Mouse (Mus musculus) heart, embryonic 13.5 days (tissue): ENCODE data around the gene Izumo1r. TPM values are rescaled to one million over a fixed set of nuclear protein-coding genes. Genes with fewer than 3 reads are reported as not detected.

Source experiments
- ATAC-seq: fragments of 200-750 bp; cut with Nextera tagmentation; 2 replicates; pipeline ENCODE4 v1.8.0; 2017; ENCODE audit warnings: moderate TSS enrichment; ENCODE audit not compliant: insufficient number of reproducible peaks, low FRiP score, low TSS enrichment; ENCODE audit errors: extremely low read depth
- H3K27ac ChIP-seq: fragments of 300-500 bp; sonication (generic); replicated peaks from 2 replicates; pipeline ENCODE4 v1.5.1; 2015; ENCODE audit warnings: moderate library complexity, mild to moderate bottlenecking, inconsistent platforms
- H3K27me3 ChIP-seq: fragments of 300-500 bp; sonication (generic); replicated peaks from 2 replicates; pipeline ENCODE4 v1.6.1; 2015; ENCODE audit warnings: mild to moderate bottlenecking, inconsistent platforms
- H3K36me3 ChIP-seq: fragments of 300-500 bp; sonication (generic); 2 replicates; pipeline ENCODE4 v1.6.1; 2015; ENCODE audit warnings: mild to moderate bottlenecking, inconsistent platforms
- H3K4me1 ChIP-seq: fragments of 300-500 bp; sonication (generic); 2 replicates; pipeline ENCODE4 v1.6.1; 2015; ENCODE audit warnings: inconsistent platforms
- H3K4me2 ChIP-seq: fragments of 300-500 bp; sonication (generic); 2 replicates; pipeline ENCODE4 v1.6.1; 2015; ENCODE audit warnings: inconsistent platforms, mild to moderate bottlenecking, moderate library complexity
- H3K4me3 ChIP-seq: fragments of 300-500 bp; sonication (generic); 2 replicates; pipeline ENCODE4 v1.5.1; 2015; ENCODE audit warnings: moderate library complexity, mild to moderate bottlenecking, inconsistent platforms
- H3K9ac ChIP-seq: fragments of 300-500 bp; sonication (generic); 2 replicates; pipeline ENCODE4 v1.6.1; 2015; ENCODE audit warnings: inconsistent platforms, mild to moderate bottlenecking, moderate library complexity
- H3K9me3 ChIP-seq: fragments of 300-500 bp; sonication (generic); 2 replicates; pipeline ENCODE4 v1.6.1; 2016; ENCODE audit warnings: inconsistent platforms
- WGBS: fragments of 180-500 bp; shearing (Covaris S2); methylation state at CpG from one replicate; pipeline ENCODE4 v1.1.7; 2015; ENCODE audit warnings: mixed read lengths; 5-methylcytosine and 5-hydroxymethylcytosine counted together
- polyA plus RNA-seq: library from polyadenylated mRNA; unstranded; fragments of >200 nt; fragmentation: Nextera tagmentation; extraction: Ambion mirVana; gene quantifications from 2 replicates; pipeline ENCODE4 v1.2.1, GENCODE M21; 2015

The Izumo1r gene
- polyA plus RNA-seq, 1 experiment from 2014 or later = not detected

DNA sequence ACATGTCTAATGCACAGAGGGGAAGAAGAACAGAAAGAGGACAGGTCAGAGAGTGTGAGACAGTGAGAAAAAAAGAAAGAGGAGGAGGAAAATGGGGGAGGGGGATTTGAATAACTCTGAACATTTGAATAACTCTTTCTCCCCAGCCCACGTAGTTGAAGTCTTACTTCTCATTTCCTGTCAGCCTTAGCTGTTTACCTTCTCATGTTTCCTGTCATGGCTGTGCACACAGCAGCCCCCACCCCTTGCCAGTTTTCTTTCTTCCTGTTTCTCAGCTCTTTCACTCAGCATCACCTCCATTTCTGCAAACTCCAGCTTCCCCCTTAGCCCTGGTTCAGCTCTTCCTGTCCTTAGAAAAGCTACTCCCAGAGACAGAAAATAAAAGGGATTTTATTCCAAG, 22.8 kb upstream of the Izumo1r start:
- ATAC-seq = no peak
- no peak overlapping the region for H3K4me3 ChIP-seq
- H3K36me3 ChIP-seq = no peaks in the 10 kb centered on the region
- H3K9ac ChIP-seq = no peak overlapping the region
- no peak overlapping the region for H3K4me2 ChIP-seq
- no peaks in the 10 kb centered on the region for H3K27me3 ChIP-seq
- no peak overlapping the region for H3K27ac ChIP-seq
- 26% methylated on average over 1 of the region's 1 CpGs for WGBS
- H3K9me3 ChIP-seq = no peaks in the 10 kb centered on the region
- 0 out of 2 replicates have a peak, but pooled peaks cover 6% of the 10 kb centered on the region for H3K4me1 ChIP-seq

DNA sequence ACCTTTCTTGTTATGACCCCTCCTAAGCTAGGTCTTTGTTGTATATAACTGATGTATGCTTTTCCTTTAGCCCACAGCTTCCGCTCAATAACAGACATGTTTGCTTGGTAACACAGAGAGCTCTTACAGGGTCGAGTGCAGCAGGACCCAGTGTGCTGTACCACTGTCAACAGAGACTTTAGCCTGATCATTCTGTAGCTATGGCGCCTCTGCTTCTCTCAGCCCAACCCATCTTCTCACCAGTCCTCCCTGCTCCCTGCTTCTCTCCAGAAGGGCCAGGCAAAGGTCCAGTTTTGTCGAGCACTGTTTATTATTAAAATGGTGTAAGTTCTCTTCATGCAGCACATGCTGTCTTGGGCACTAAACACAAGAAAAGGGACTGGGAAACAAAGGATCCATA, 19.9 kb upstream of the Izumo1r start:
- Histone ChIP-seq H3K4me1 (peaks cover 12% of the 10 kb centered on the region; the same call in 1 of the 2 replicates), H3K36me3 (no peaks in the 10 kb centered on the region), H3K4me2 (no peak overlapping the region), H3K9ac (no peak overlapping the region), H3K4me3 (no peak overlapping the region), H3K27me3 (no peaks in the 10 kb centered on the region), H3K9me3 (no peaks in the 10 kb centered on the region), H3K27ac (no peak overlapping the region)
- WGBS = 60% methylated on average over 4 of the region's 4 CpGs
- no peak for ATAC-seq

DNA sequence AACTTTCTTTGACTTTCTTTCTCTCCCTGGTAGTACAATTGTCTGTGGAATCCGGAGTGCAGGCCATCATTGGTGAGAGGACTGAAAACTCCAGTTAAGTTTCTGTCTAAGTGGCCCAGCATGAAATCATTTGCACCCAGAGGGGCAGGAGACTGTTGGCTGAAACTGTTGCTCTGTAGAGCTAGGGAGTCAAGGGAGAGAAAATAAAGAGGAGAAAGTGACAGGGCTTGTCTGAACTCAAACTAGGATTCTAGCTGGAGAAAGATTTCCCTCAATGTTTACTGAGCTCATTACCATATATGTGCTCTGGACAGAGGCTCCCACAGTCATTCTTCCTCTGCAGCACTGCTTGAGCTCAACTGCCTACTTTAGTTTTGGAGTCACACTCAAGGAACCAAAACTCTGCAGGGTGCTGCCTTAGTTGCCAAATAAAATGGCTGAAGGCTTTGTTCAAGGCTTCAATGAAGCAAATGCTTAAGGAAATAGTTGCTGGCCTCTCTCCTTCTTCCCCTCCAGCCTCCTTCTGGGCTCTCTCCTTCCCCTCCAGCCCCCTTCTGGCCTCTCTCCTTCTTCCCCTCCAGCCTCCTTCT, 18.3 kb upstream of the Izumo1r start:
- 37% methylated on average over 1 of the region's 1 CpGs for WGBS
- Histone ChIP-seq H3K36me3 (no peaks in the 10 kb centered on the region), H3K27me3 (no peaks in the 10 kb centered on the region), H3K4me3 (no peak overlapping the region), H3K9me3 (no peaks in the 10 kb centered on the region), H3K27ac (no peak overlapping the region), H3K4me2 (no peak overlapping the region), H3K9ac (no peak overlapping the region), H3K4me1 (peaks cover 12% of the 10 kb centered on the region; the same call in 1 of the 2 replicates)
- no peak for ATAC-seq

DNA sequence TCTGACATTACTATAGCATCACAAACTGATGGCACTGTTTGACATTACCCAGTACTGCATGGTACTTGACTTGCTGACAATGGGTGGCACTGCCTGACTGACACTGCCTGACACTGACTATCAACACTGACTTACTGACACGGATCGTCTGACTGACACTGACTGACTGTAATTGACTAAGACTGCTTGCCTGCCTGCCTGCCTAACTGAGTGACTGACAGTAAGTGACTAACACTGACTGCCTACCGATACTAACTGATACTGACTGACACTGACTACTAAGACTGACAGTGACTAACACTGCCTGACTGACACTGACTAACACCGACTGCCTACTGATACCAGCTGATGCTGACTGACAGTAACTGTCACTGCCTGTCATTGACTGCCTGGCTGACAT, 17.5 kb upstream of the Izumo1r start:
- Histone ChIP-seq H3K9ac (no peak overlapping the region), H3K27me3 (no peaks in the 10 kb centered on the region), H3K4me3 (no peak overlapping the region), H3K4me1 (peaks cover 7% of the 10 kb centered on the region; the same call in 1 of the 2 replicates), H3K36me3 (no peaks in the 10 kb centered on the region), H3K4me2 (no peak overlapping the region), H3K9me3 (no peaks in the 10 kb centered on the region), H3K27ac (no peak overlapping the region)
- WGBS = 16% methylated on average over 4 of the region's 4 CpGs
- ATAC-seq = no peak

DNA sequence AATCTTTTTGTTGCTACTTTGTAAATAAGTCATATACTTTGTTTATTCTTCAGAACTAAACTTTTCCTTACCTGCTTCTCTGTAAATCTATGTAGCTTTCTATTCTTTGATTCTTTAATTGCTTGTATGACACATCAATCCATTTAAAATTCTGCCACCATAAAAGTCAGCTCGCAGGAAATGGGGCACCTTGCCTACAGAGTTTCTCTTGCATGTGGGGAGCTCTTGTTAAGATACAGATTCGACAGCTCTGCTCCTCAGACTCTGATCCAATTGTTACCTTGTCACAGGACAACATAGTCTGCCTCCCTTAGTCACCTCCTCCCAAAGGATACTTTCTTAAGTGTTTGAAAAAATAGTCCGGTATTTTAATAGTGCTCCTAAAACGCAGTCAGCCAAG, 16.9 kb upstream of the Izumo1r start:
- no peak overlapping the region for H3K4me2 ChIP-seq
- WGBS = 63% methylated on average over 4 of the region's 4 CpGs
- no peak overlapping the region for H3K4me3 ChIP-seq
- no peak for ATAC-seq
- H3K36me3 ChIP-seq = no peaks in the 10 kb centered on the region
- no peaks in the 10 kb centered on the region for H3K27me3 ChIP-seq
- no peaks in the 10 kb centered on the region for H3K9me3 ChIP-seq
- no peak overlapping the region for H3K9ac ChIP-seq
- no peak overlapping the region for H3K27ac ChIP-seq
- H3K4me1 ChIP-seq = peaks cover 6% of the 10 kb centered on the region; the same call in 1 of the 2 replicates

DNA sequence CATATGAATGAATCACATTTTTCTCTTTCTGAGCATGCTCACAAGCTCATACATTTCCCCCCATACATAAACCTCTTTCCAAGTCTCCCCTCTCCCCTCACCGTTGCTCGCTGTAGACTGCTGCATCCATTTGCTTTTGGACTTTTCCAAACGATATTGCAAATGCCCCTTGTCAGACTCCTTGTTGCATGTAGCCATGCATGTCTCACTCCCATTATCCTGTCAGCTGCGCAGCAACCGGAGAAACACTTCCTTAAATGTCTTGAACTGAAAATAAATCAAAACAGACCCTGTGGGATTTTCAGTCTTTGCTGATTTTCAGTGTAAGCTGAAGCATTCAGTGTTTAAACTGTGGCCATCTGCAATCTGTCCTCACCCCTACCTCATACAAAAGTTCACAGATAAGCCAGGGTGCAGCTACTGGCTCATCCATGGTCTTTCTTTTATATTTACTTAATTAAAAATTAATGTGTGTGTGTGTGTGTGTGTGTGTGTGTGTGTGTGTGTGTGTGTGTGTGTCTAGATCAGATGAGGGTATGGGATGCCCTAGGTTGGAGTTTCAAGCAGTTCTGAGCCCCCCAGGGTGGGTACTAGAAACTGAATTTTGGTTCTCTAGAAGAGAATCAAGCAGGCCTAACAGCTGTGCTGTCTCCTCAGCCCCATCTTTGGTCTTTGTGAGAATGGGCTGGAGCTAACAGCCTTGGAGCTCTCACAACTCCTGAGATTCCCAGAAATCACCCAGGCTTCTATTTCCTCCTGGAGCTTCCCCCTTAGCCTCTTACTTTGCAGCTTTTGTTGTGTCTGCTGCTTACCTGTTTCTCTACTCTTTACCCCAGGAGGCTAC, 15.3 kb upstream of the Izumo1r start:
- WGBS = 65% methylated on average over 5 of the region's 5 CpGs

DNA sequence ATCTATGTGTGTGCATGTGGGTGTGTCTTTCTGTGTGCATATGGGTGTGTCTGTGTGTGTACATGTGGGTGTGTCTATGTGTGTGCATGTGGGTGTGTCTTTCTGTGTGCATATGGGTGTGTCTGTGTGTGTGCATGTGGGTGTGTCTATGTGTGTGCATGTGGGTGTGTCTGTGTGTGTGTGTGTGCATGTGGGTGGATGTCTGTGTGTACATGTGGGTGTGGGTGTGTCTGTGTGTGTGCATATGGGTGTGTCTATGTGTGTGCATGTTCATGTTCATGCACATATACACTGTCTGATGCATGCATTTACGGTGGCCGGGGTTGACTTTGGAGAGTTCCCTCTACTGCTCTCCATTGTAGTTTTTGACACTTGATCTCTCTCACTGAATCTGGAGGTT, 13.9 kb upstream of the Izumo1r start:
- H3K4me1 ChIP-seq = peaks cover 6% of the 10 kb centered on the region; the same call in 1 of the 2 replicates
- no peaks in the 10 kb centered on the region for H3K36me3 ChIP-seq
- no peak overlapping the region for H3K4me3 ChIP-seq
- H3K4me2 ChIP-seq = no peak overlapping the region
- no peak overlapping the region for H3K27ac ChIP-seq
- WGBS = 89% methylated on average over 2 of the region's 2 CpGs
- no peak overlapping the region for H3K9ac ChIP-seq
- no peaks in the 10 kb centered on the region for H3K27me3 ChIP-seq
- peaks cover 3% of the 10 kb centered on the region; the same call in 1 of the 2 replicates for H3K9me3 ChIP-seq
- no peak for ATAC-seq

More for the DNA sequence above, 15.3 kb upstream of the Izumo1r start:
- Histone ChIP-seq H3K36me3 (no peaks in the 10 kb centered on the region), H3K27ac (no peak overlapping the region), H3K4me3 (no peak overlapping the region), H3K4me2 (no peak overlapping the region), H3K9ac (no peak overlapping the region), H3K27me3 (no peaks in the 10 kb centered on the region), H3K4me1 (peaks cover 6% of the 10 kb centered on the region; the same call in 1 of the 2 replicates), H3K9me3 (peaks cover 3% of the 10 kb centered on the region; the same call in 1 of the 2 replicates)
- ATAC-seq = no peak

DNA sequence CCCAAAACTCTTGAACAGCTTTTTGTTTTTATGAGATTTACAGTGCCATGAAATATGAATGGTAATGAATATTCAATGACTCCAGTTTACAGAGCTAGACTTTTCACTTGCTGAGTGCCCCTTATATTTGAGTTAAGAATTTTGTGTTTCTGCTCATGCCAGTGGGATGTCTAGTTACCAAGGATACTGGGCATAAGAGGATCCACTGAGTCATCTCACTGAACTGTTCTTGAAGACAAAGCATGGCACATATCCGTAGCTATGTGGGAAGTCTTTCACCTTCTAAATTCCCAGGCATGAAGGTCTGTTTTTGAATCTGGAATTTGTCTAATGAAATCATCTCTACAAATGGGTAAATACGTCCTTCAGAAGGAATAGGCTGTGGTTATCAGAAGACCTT, 8.3 kb upstream of the Izumo1r start:
- Histone ChIP-seq H3K4me1 (peaks cover 12% of the 10 kb centered on the region), H3K4me2 (no peak overlapping the region), H3K36me3 (no peaks in the 10 kb centered on the region), H3K9ac (no peak overlapping the region), H3K27me3 (no peaks in the 10 kb centered on the region), H3K27ac (no peak overlapping the region), H3K4me3 (no peak overlapping the region), H3K9me3 (peaks cover 3% of the 10 kb centered on the region; the same call in 1 of the 2 replicates)
- no peak for ATAC-seq
- 66% methylated on average over 2 of the region's 2 CpGs for WGBS

DNA sequence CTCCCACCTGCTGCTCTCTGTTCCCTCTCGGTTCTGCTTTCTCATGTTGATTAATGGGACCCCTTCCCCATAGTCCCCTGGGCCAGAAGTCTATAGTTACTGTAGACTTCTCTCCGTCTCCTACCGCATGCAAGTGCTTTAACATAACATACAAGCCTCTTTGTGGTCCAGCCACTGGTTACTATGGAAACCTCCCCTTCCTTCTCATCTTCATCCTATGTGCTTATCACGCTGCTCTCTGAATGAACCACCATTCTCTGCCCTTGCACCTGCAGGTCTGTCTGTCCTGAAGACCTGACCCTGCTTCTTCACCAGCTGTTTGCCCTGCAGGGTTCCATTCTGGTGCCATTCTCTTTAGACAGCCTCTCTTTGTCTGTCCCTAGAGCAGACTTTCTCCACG, 6.2 kb upstream of the Izumo1r start:
- H3K27ac ChIP-seq = no peak overlapping the region
- no peaks in the 10 kb centered on the region for H3K27me3 ChIP-seq
- H3K36me3 ChIP-seq = no peaks in the 10 kb centered on the region
- H3K4me2 ChIP-seq = no peak overlapping the region
- no peak overlapping the region for H3K9ac ChIP-seq
- WGBS = 71% methylated on average over 5 of the region's 5 CpGs
- H3K4me1 ChIP-seq = peaks cover 20% of the 10 kb centered on the region
- no peak overlapping the region for H3K4me3 ChIP-seq
- no peak for ATAC-seq
- H3K9me3 ChIP-seq = peaks cover 3% of the 10 kb centered on the region; the same call in 1 of the 2 replicates

DNA sequence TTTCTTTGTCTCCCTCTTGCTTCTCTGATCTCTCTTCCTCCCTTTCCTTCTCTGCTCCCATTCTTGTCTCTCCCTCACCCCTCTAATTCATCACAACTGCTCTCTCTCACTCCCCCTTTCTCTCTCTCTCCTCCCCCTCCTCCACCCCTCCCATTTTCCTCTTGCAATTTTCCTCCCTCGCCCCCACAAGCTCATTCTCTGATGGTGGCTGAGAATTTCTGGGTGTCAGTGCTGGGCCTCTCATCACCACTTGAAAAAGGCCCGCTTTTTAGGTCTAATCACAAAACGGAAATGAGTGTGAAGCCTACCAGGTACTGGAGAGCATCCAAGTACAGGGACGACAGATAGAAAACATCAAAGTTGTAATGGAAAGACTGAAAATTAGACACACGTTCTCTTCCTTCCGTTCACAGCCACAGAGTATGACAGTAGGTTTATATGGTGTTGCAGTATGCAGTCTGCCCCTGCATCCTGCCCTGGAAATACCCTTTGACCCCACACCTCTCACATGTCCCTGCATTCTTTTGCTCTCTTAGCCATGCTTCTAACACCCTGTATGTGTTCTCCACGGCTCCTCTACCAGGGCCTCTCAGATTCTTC, 4.2 kb upstream of the Izumo1r start:
- Histone ChIP-seq H3K4me2 (no peak overlapping the region), H3K4me3 (no peak overlapping the region), H3K9me3 (no peaks in the 10 kb centered on the region), H3K9ac (no peak overlapping the region), H3K27me3 (peaks cover 4% of the 10 kb centered on the region; the same call in 1 of the 2 replicates), H3K36me3 (no peaks in the 10 kb centered on the region), H3K27ac (peak overlapping the region; percentile 58; the same call in 1 of the 2 replicates), H3K4me1 (peaks cover 31% of the 10 kb centered on the region)
- WGBS = 27% methylated on average over 7 of the region's 7 CpGs
- ATAC-seq = no peak

DNA sequence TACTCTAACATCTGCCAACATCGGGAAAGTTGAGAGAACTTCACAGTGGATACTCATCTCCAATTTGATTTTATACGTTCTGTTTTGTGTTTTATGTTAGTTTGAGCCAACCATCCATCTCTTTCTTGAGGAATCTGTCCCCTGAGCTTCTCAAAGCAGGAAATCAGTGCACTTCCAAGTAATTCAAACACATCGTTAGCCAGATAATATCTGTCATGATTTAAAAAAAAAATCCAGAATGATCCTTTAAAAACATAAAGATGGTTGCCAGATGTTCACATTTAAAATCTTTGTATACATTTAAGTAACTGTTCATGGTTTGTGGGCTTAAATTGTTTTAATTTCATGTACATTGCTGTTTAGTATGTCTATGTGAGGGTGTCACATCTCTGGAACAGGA, 2.2 kb upstream of the Izumo1r start:
- no peak overlapping the region for H3K4me3 ChIP-seq

More for the DNA sequence above, 2.2 kb upstream of the Izumo1r start:
- Histone ChIP-seq H3K27ac (no peak overlapping the region), H3K27me3 (peaks cover 5% of the 10 kb centered on the region; the same call in 1 of the 2 replicates), H3K36me3 (no peaks in the 10 kb centered on the region), H3K4me2 (no peak overlapping the region), H3K4me1 (peaks cover 31% of the 10 kb centered on the region), H3K9ac (no peak overlapping the region), H3K9me3 (no peaks in the 10 kb centered on the region)
- ATAC-seq = no peak
- 60% methylated on average over 3 of the region's 3 CpGs for WGBS
